Mouse (Mus musculus) testis, postnatal 14 days (tissue): ENCODE measurements around the gene Nlrp4a.
"Not testable (repeated sequence)": the region's sequence is repeated elsewhere in the genome, so short reads cannot be mapped to it uniquely, and the experiment has no call there.

Experiments
- DNase-seq: peaks from one replicate; pipeline ENCODE4 v3.0.0; 2021; ENCODE audit warnings: low spot score

The Nlrp4a gene

GRCm38 (mm10) chr7:26434813-26435212, at the start of gene Nlrp4a:
Nlrp4a (plus strand) TSS chr7:26435113.
- no peak for DNase-seq

- not testable (repeated sequence) for DNase-seq
Observed at GRCm38 (mm10) chr7:26386691-26387090, 48.2 kb upstream of the Nlrp4a start.

GRCm38 (mm10) chr7:26391137-26391536, 43.8 kb upstream of the Nlrp4a start:
- DNase-seq: not testable (repeated sequence)

- DNase-seq: not testable (repeated sequence)
Observed at GRCm38 (mm10) chr7:26391811-26392210, 43.1 kb upstream of the Nlrp4a start.

GRCm38 (mm10) chr7:26403600-26403999, 31.3 kb upstream of the Nlrp4a start, which contains the start of gene Nlrp9c:
Nlrp9c (minus strand) TSS chr7:26403700.
- DNase-seq: not testable (repeated sequence)

- no peak for DNase-seq
Observed at GRCm38 (mm10) chr7:26476690-26477089, 41.8 kb downstream of the Nlrp4a start.

GRCm38 (mm10) chr7:26489514-26489913, 54.6 kb downstream of the Nlrp4a start:
- not testable (repeated sequence) for DNase-seq
